Mouse (Mus musculus): ENCODE results near the gene Baz1a. TPM values are rescaled to one million over a fixed set of nuclear protein-coding genes. Genes with fewer than 3 reads are reported as not detected.
"Not testable (repeated sequence)": the region's sequence is repeated elsewhere in the genome, so short reads cannot be mapped to it uniquely, and the experiment has no call there.

Baz1a gene
- total RNA-seq, 2 experiments from 2014 or later, result 107 to 200 TPM

DNA sequence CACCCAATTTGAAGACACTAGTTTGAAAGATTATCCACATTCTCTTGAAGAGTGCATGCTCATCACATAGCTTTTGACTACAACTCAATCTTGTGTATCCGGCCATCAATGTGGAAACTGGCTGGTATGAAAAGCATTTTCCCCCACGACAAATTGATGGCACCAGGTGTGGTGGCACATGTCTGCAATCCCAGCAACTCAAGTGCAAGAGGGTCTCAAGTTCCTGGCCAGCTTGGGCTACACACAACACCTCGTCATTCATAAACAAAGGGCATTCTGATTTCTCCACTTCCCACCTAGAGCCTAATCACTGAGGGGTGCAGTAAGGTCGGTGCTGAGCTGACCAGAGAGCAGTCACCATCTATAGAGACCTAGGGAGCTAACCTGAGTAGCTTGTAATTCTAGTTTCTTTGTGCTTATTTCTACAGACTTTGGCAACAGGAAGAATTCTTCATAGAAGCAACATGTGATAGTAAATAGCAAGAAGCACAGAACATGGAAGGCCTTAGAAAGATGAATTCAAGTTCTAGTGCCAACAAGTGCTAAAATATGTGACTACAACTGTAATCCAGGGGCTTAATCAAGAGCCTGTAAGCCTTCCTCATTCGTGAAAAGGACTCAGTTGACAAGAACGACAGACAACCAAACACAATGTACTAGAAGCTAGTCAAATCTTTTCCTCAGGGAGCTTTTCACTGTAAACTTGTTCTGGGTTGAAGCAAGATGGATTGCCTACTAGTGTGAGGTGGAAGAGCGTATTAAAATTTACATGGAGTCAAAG, 31.0 kb downstream of the Baz1a start:
- no peak for ATAC-seq (ENCODE audit: poor library complexity, severe bottlenecking)

DNA sequence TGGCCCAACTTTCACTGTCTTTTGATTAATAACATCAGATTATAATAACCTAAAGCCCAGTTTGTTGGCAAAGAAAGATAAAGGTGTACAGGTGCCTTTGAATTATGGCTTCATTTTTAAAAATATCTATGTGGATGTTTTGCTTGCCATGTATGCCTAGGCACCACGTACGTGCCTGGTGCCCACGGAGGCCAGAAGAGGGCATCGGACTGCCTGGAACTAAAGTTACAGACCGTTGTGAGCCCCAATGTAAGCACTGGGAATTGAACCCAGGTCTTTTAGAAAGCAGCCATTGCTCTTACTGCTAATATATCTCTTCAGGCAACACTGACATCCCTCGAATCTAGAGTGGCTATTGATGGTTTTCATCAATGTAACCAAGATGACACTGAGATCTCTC, 32.2 kb downstream of the Baz1a start:
- ATAC-seq (ENCODE audit: poor library complexity, severe bottlenecking), result no peak

DNA sequence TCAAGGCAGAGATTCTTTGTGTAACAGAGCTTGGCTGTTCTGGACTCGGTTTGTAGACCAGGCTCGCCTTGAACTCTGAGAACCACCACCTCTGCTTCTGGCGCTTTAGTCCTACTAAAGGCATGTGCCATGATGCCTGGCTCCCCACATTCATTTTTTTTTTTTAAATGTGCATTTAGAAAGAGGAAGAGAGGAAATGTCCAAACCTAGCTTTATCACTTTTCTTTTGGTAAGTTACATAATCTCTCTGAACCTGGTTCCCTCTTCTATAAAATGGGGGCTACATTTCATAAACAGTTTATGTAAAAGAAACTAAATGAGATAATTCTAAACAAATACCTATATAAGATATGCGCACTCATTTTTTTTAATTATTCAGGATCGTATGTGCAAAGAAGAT, 33.2 kb downstream of the Baz1a start:
- ATAC-seq (ENCODE audit: poor library complexity, severe bottlenecking), result no peak

DNA sequence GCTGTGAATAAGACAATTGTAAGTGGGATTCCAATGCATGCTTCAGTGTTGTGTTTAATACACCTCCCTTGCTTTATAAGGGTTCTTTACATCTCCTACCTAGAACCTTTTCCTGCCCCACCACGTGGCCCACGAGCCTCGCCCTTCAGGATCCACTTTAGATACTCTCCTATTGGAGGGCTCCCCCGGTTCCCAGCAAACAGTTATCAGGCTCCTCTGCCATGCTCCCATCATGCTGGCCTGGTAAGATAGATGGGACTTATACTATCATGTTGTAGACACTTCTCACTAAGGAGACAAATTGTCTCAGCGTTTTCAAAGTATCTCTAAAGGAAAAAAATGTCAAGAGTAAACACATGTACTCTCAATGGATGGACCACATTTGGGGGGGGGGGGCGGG, 33.6 kb downstream of the Baz1a start:
- ATAC-seq (ENCODE audit: poor library complexity, severe bottlenecking), result no peak

DNA sequence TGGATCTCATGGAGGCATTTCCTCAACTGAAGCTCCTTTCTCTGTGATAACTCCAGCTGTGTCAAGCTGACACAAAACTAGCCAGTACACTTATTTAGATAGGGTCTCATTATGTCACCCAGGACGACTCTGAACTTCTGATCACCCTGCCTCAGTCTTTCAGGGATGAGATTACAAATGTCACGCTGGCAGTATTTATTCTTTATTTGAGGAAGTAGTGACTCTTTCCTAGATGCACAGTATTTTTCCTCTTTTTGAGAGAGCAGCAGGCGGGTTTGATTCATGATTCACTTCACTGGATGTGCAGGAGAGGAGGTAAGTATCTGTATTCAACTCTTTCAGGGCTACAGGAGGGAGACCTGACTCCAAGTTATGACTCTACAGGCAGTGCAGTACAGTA, 45.1 kb downstream of the Baz1a start:
- peak; percentile 40; the same call in 1 of the 2 replicates for ATAC-seq (ENCODE audit: poor library complexity, severe bottlenecking)

DNA sequence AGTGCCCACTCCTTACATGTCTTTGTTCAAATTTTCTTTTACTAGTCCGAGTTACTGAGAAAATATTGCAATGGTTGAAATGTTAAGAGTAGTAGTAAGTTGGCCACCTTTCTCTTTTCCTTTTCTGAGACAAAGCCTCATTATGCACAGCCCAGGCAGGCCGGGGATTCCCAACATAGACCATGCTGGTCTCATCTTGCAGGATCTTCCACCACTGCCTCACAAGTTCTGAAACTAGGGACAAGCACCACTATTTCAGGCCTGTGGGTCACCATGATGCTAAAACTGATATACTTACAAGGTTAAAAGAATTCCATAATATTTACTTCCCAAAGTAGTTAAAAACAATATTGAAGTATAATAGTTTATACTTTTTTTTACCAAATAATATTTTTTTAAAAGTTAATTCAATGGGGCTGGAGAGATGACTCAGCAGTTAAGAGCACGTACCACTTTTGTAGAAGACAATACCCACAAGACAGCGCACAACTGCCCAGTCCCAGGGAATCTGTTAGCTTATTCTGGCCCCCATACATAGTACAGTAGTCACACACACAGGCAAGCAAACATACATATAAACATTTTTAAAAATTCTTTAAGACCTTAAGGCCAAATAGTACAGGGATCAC, 48.5 kb downstream of the Baz1a start:
- ATAC-seq (ENCODE audit: poor library complexity, severe bottlenecking), result no peak

DNA sequence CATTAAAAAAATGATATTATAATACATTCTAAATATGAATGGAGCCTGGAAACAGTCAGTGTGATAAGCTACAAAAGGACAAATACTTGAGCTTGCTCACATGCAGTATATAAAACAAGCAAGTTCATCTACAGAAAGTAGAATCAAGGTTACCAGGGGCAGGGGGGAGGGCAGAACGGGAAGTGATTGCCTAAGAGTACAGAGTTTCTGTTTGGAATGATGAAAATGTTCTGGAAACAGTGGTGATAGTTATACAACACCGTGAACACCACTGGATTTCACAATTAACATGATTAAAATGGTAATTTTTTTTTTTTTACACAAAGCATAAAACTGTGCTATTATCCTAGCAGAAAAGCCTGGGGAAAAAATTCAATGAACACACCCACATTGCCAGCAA, 54.6 kb downstream of the Baz1a start:
- peak; percentile 77 for ATAC-seq (ENCODE audit: poor library complexity, severe bottlenecking)

DNA sequence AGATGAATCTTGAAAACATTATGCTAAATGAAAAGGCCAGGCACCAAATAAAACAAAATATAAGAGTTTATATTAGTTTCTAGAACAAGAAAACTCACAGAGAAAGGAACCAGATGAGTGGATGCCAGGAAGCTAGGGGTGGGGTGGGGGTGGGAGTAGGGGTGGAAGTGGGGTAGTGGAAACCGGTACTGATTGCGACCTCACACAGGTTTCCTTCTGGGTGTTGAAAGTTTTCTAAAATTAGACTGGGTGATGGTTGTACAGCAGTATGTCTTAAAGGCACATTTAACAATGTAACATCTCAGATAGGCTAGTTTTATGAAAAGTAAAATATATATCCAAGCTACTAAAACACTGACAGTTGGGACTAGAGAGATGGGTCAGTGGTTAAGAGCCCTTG, 57.2 kb downstream of the Baz1a start:
- ATAC-seq (ENCODE audit: poor library complexity, severe bottlenecking), result peak; percentile 72

DNA sequence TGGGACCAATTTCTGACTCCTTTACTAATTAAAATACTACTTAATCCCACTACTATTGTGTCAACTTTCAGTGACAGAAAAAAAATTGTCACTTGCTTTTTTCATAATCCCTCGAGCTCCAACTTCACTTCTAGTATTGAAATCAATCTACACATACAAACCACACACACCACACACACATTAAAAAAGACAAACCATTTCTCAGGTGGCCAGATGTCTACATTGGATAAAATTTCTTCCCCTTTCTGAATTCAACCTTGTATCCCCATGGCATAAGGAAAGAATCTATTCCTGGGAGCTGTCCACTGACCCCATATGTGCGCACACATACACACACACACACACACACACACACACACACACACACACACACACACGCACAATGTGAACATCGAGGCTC, 57.7 kb downstream of the Baz1a start:
- ATAC-seq (ENCODE audit: poor library complexity, severe bottlenecking), result no peak

DNA sequence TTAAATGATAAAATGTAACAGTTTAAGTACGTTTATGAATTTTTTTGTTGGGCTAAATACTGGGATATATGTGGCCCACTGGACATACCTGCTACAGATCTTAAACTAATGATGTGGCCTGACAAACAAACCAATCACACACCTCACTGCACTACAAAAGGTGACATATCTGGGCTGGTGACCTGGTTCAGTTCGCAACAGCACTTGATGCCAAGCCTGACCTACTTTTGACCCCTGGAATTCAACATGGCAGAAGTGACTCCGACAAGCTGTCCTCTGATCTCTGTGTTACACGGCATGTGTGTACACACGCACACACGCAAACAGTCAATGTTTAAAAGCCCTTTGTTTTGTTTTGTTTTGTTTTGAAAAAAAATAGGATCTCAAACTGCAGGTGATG, 68.0 kb downstream of the Baz1a start:
- ATAC-seq (ENCODE audit: poor library complexity, severe bottlenecking), result no peak

DNA sequence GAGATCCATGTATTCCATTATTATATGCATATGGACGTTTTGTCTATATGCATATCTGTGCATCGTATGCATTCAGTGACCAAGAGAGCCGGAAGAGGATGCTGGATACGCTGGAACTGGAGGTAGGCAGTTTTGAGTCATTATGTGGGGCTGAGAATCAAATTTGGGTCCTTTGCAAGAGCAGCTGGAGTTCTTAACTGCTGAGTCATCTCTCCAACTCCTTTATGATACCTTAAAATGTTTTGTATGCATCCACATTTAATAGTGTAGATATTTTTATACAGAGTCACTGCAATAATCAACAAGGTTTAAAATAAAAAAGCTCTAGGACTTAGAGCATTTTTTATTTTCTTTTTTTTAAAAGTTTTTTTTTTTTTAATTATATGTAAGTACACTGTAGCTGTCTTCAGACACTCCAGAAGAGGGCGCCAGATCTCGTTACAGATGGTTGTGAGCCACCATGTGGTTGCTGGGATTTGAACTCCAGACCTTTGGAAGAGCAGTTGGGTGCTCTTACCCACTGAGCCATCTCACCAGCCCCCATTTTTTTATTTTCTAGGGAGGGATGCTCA, 71.5 kb downstream of the Baz1a start:
- not testable (repeated sequence) for ATAC-seq (ENCODE audit: poor library complexity, severe bottlenecking)

DNA sequence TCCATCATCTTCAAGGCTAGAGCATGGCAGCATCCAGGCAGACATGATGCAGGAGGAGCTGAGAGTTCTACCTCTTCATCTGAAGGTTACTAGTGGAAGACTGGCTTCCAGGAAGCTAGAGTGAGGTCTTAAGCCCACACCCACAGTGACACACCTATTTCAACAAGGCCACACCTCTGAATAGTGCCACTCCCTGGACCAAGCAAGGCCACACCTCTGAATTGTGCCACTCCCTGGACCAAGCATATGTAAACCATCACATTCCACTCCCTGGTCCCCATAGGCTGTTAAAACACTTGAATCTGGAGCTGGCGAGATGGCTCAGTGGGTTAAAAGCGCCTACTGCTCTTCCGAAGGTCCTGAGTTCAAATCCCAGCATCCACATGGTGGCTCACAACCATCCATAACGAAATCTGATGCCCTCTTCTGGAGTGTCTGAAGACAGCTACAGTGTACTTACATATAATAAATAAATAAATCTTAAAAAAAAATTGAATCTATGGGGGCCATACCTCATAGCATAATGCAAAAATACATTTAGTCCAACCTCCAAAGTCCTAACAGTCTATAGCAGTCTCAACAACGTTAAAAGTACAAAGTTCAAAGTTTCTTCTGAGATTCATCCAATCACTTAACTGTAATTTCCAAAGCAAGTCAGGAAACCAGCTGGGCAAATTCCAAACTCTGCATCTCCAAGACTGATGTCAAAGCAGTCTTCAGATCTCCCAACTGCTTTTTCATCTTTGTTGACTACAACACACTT, 76.4 kb downstream of the Baz1a start:
- not testable (repeated sequence) for ATAC-seq (ENCODE audit: poor library complexity, severe bottlenecking)

DNA sequence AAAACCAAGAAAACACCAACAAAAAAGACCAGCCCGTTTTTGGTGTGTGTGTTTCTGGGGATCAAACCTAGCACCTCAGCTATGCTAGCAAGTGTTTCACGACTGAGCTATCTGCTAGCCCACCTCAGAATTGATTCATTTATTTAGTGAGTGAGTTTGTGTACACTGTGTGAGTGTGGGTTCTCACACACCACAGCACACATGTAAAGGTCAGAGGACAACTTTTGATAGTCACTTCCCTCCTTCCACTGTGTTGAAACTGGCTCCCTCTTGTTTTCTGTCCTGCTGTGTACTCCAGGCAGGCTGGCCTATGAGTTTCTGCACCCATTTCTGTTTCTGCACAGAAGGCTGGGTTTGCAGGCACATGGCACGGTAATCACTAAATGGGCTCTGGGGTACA, 103.8 kb downstream of the Baz1a start:
- ATAC-seq (ENCODE audit: poor library complexity, severe bottlenecking), result no peak

DNA sequence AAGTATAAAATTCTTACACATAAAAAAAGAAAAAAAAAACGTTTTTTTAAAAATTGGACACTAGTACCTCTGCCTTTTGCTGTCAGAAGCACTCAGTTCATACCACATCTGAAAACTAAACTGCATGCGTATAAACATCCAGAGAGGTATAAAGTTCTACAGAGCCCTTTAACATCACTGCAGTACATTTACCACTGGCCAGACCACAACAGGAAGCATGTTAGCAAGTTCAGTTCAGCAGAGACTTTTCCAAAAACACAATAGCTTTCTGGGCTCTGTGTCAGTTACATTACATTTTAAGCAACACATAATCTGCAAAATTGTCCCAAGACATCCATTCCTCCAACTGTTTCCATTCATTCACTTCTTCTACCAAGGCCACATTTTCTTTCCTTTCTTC, 121.6 kb downstream of the Baz1a start:
- ATAC-seq (ENCODE audit: poor library complexity, severe bottlenecking), result 0 out of 2 replicates have a peak, but pooled peaks have one; percentile 47

DNA sequence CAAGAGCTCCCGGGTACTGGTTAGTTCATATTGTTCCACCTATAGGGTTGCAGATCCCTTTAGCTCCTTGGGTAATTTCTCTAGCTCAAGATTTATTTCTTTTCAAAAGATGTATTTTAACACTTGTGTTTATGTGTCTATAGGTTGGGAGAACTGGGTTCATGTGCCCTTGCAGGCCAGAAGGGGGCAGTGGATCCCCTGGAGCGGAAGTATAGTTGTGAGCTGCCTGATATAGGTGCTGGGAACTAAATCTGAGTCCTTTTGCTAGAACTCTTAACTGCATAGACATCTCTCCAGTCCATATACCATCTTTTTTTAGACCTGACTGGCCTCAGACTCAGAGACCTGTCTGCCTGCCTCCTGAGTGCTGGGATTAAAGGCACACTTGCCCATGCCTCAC, 123.7 kb downstream of the Baz1a start:
- ATAC-seq (ENCODE audit: poor library complexity, severe bottlenecking), result no peak

DNA sequence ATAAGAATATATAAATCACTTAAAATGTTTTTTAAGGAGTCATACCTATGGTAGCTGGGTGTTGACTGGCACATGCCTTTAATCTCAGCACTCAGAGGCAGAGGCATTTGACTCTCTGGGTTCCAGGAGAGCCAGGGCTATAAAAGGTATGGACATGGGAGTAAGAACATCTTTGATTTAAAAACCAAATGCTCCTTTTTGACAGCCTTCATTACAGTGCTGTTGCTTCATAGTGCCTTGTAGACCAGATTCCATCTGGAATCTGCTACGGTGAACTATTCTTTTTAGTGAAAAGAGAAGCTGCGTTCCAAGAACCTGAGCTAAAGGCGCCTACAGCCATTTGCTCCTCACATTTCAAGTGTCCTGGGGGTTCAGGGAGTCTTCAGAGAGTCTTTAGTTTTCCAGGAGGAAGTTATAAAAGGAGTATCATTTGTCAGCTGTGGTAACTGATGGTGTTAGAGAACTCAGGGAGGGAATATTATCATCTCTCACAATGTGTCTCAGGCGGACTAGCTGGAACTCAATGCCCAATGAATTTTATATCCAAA, 126.5 kb downstream of the Baz1a start:
- no peak for ATAC-seq (ENCODE audit: poor library complexity, severe bottlenecking)

DNA sequence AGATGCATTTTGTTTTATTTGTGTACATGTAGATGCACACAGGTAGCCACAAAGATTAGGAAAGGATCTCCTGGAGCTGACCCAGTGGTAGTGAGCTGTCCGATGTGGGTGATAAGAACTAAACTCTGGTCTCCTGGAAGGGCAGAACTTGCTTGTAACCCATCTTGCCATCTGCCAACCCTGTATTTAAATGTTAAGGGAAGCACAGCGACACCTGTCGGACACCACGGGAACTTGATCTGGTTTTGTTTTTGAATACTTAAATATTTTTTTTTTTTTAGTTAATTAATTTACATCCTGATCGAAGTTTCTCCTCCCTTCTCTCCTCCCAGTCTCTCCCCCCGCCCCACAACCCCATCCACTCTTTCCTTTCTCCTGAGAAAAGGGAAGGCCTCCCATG, 134.5 kb downstream of the Baz1a start:
- ATAC-seq (ENCODE audit: poor library complexity, severe bottlenecking), result peak; percentile 70

DNA sequence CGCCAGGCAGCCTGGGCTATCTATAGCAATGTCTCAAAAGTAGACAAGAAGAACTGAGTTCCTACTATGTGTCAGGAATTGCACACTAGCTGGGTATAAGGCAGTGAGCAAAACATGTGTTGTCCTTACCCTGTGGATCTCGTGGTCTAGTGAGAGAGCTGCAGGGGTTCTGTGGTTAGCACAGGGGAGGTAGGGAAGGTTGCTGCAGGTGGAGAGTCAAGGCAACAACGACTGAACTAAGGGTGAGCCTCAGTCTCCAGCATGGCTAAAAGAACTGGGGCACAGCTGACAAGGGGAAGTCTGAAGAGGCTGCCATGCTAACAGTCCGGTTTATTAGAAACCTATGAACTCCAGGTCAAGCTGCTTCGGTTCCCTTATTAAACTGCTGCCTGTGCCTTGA, 134.9 kb downstream of the Baz1a start:
- ATAC-seq (ENCODE audit: poor library complexity, severe bottlenecking), result no peak

DNA sequence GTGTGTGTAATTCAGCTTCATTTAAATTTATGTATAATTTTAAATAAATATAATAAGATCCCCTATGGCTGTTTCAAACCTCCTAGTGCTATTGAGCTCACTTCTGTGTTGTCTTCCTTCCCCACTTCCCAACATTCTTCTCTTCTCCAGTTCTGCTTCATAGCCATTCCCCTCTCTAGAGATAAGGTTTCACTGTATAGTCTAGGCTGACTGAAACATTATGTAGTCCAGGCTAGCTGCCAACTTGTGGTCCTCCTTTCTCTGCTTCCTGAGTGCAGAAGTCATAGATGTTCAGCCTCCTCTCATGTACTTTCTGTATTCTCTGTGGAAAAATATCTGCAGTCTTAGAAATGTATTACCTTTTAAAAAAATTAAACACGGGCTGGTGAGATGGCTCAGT, 136.3 kb downstream of the Baz1a start:
- no peak for ATAC-seq (ENCODE audit: poor library complexity, severe bottlenecking)

DNA sequence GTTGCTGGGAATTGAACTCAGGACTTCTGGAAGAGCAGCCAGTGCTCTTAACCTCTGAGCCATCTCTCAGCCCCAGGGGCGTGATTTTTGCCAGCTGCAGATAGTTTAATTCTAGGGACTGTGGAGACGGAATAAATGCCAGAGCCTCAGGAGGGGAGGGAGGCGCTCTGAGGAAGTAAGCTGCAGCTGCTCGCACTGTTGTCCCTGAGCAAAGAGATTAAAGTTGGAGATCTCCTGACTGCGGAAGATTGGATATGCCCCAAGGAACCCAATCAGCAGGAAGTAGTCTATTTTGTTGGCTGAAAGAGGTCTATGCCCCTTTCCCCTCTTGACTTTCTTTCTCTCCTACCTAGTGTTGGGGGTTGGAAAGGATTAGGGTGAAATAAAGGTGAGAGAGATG, 137.3 kb downstream of the Baz1a start:
- ATAC-seq (ENCODE audit: poor library complexity, severe bottlenecking), result no peak

DNA sequence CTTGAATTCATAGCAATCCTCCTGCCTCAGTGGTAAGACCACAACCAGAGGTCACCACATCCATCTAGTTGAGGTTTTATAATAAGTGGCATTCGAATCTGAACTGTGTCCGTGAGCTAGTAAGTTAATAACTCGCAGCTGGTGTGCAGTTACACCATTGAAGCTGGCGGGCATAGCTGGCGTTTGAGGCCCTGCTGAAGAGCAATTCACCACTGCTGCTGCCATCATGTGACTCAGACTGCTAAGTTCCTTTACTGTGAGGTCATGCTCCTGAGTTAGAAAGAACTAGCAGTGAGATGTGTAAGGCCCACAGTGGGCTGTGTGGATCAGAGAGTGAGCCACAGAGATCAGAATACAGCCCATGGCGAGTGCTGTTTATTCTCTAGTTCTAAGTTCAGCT, 139.4 kb downstream of the Baz1a start:
- no peak for ATAC-seq (ENCODE audit: poor library complexity, severe bottlenecking)
